Mouse (Mus musculus) neural tube, embryonic 15.5 days (tissue): ENCODE measurements at regions not wholly inside any gene's neighbourhood (a gene's known extent, or its start where the extent isn't known, plus 50 kb on each side); places are given as distances from the start of the nearest gene placed in this dataset.

Source experiments
- ATAC-seq: fragments of 200-750 bp; cut with Nextera tagmentation; 2 replicates; pipeline ENCODE4 v1.8.0; 2017; ENCODE audit warnings: mild to moderate bottlenecking, moderate TSS enrichment, moderate library complexity; ENCODE audit not compliant: low FRiP score
- H3K27ac ChIP-seq: fragments of 300-500 bp; sonication (generic); replicated peaks from 2 replicates; pipeline ENCODE4 v1.5.1; 2015; ENCODE audit warnings: mild to moderate bottlenecking, inconsistent platforms
- H3K27me3 ChIP-seq: fragments of 300-500 bp; sonication (generic); replicated peaks from 2 replicates; pipeline ENCODE4 v1.6.1; 2015; ENCODE audit warnings: inconsistent platforms
- H3K36me3 ChIP-seq: fragments of 300-500 bp; sonication (generic); 2 replicates; pipeline ENCODE4 v1.6.1; 2015; ENCODE audit warnings: inconsistent platforms
- H3K4me1 ChIP-seq: fragments of 300-500 bp; sonication (generic); 2 replicates; pipeline ENCODE4 v1.6.1; 2015; ENCODE audit warnings: inconsistent platforms
- H3K4me2 ChIP-seq: fragments of 300-500 bp; sonication (generic); 2 replicates; pipeline ENCODE4 v1.6.1; 2015; ENCODE audit warnings: inconsistent platforms, mild to moderate bottlenecking, moderate library complexity
- H3K4me3 ChIP-seq: fragments of 300-500 bp; sonication (generic); replicated peaks from 2 replicates; pipeline ENCODE4 v1.5.1; 2015; ENCODE audit warnings: mild to moderate bottlenecking, inconsistent platforms
- H3K9ac ChIP-seq: fragments of 300-500 bp; sonication (generic); replicated peaks from 2 replicates; pipeline ENCODE4 v1.6.1; 2015; ENCODE audit warnings: mild to moderate bottlenecking, inconsistent platforms
- H3K9me3 ChIP-seq: fragments of 300-500 bp; sonication (generic); replicated peaks from 2 replicates; pipeline ENCODE4 v1.6.1; 2016; ENCODE audit warnings: inconsistent platforms
- WGBS: fragments of 180-500 bp; shearing (Covaris S2); methylation state at CpG from one replicate; pipeline ENCODE4 v1.1.7; 2015; ENCODE audit warnings: mixed read lengths; 5-methylcytosine and 5-hydroxymethylcytosine counted together

GRCm38 (mm10) chr13:110752746-110753145, 357.9 kb downstream of the Plk2 start:
- no peak for ATAC-seq
- H3K4me3 ChIP-seq, result no peak overlapping the region

GRCm38 (mm10) chr13:110754548-110754947, 359.7 kb downstream of the Plk2 start:
- ATAC-seq, result no peak
- Histone ChIP-seq H3K4me1 (no peaks in the 10 kb centered on the region), H3K27me3 (no peaks in the 10 kb centered on the region), H3K4me2 (no peak overlapping the region), H3K4me3 (no peak overlapping the region), H3K27ac (no peak overlapping the region), H3K36me3 (no peaks in the 10 kb centered on the region), H3K9me3 (no peaks in the 10 kb centered on the region), H3K9ac (no peak overlapping the region)
- WGBS, result 75% methylated on average over 9 of the region's 9 CpGs

More at GRCm38 (mm10) chr13:110752746-110753145, 357.9 kb downstream of the Plk2 start:
- H3K27ac ChIP-seq, result no peak overlapping the region
- no peaks in the 10 kb centered on the region for H3K4me1 ChIP-seq
- H3K9me3 ChIP-seq, result no peaks in the 10 kb centered on the region
- H3K27me3 ChIP-seq, result no peaks in the 10 kb centered on the region
- no peaks in the 10 kb centered on the region for H3K36me3 ChIP-seq
- 86% methylated on average over 4 of the region's 4 CpGs for WGBS
- H3K9ac ChIP-seq, result no peak overlapping the region
- H3K4me2 ChIP-seq, result no peak overlapping the region

GRCm38 (mm10) chr13:110756877-110757276, 362.0 kb downstream of the Plk2 start:
- no peaks in the 10 kb centered on the region for H3K27me3 ChIP-seq
- no peak overlapping the region for H3K4me3 ChIP-seq
- ATAC-seq, result no peak
- H3K9ac ChIP-seq, result no peak overlapping the region
- no peaks in the 10 kb centered on the region for H3K36me3 ChIP-seq
- H3K4me1 ChIP-seq, result no peaks in the 10 kb centered on the region
- H3K27ac ChIP-seq, result no peak overlapping the region
- no peaks in the 10 kb centered on the region for H3K9me3 ChIP-seq
- 90% methylated on average over 2 of the region's 2 CpGs for WGBS
- H3K4me2 ChIP-seq, result no peak overlapping the region

GRCm38 (mm10) chr13:110769210-110769609, 374.4 kb downstream of the Plk2 start:
- H3K9me3 ChIP-seq, result no peaks in the 10 kb centered on the region
- no peaks in the 10 kb centered on the region for H3K36me3 ChIP-seq
- no peak overlapping the region for H3K27ac ChIP-seq
- no peak overlapping the region for H3K9ac ChIP-seq
- H3K4me1 ChIP-seq, result no peaks in the 10 kb centered on the region
- H3K4me3 ChIP-seq, result no peak overlapping the region
- no peaks in the 10 kb centered on the region for H3K27me3 ChIP-seq
- no peak for ATAC-seq
- no peak overlapping the region for H3K4me2 ChIP-seq

GRCm38 (mm10) chr13:110775251-110775650, 380.4 kb downstream of the Plk2 start:
- Histone ChIP-seq H3K9me3 (no peaks in the 10 kb centered on the region), H3K4me1 (no peaks in the 10 kb centered on the region), H3K4me2 (no peak overlapping the region), H3K9ac (no peak overlapping the region), H3K36me3 (no peaks in the 10 kb centered on the region), H3K27ac (no peak overlapping the region), H3K27me3 (no peaks in the 10 kb centered on the region), H3K4me3 (no peak overlapping the region)
- ATAC-seq, result no peak

- whole genome bisulfite sequencing, result 77% methylated on average over 12 of the region's 12 CpGs
- H3K27ac ChIP-seq, result no peak overlapping the region
- no peaks in the 10 kb centered on the region for H3K27me3 ChIP-seq
- no peak overlapping the region for H3K4me2 ChIP-seq
- no peak for ATAC-seq
- no peak overlapping the region for H3K9ac ChIP-seq
- H3K9me3 ChIP-seq, result no peaks in the 10 kb centered on the region
- no peak overlapping the region for H3K4me3 ChIP-seq
- no peaks in the 10 kb centered on the region for H3K36me3 ChIP-seq
- no peaks in the 10 kb centered on the region for H3K4me1 ChIP-seq
These were observed 389.4 kb downstream of the Plk2 start for GRCm38 (mm10) chr13:110784162-110784785.

GRCm38 (mm10) chr13:110784822-110785221, 390.0 kb downstream of the Plk2 start:
- Histone ChIP-seq H3K9me3 (no peaks in the 10 kb centered on the region), H3K27me3 (no peaks in the 10 kb centered on the region), H3K4me2 (no peak overlapping the region), H3K4me3 (no peak overlapping the region), H3K36me3 (no peaks in the 10 kb centered on the region), H3K4me1 (no peaks in the 10 kb centered on the region), H3K9ac (no peak overlapping the region), H3K27ac (no peak overlapping the region)
- WGBS, result 50% methylated on average over 5 of the region's 5 CpGs
- no peak for ATAC-seq

- Histone ChIP-seq H3K36me3 (no peaks in the 10 kb centered on the region), H3K4me3 (no peak overlapping the region), H3K27ac (no peak overlapping the region), H3K27me3 (no peaks in the 10 kb centered on the region), H3K9ac (no peak overlapping the region), H3K4me2 (no peak overlapping the region), H3K4me1 (no peaks in the 10 kb centered on the region), H3K9me3 (no peaks in the 10 kb centered on the region)
- 60% methylated on average over 7 of the region's 7 CpGs for WGBS
- no peak for ATAC-seq
These were observed 403.5 kb downstream of the Plk2 start for GRCm38 (mm10) chr13:110798313-110798712.

- ATAC-seq, result no peak
- Histone ChIP-seq H3K27ac (no peak overlapping the region), H3K9ac (no peak overlapping the region), H3K9me3 (no peaks in the 10 kb centered on the region), H3K4me1 (no peaks in the 10 kb centered on the region), H3K36me3 (no peaks in the 10 kb centered on the region), H3K27me3 (no peaks in the 10 kb centered on the region), H3K4me2 (no peak overlapping the region), H3K4me3 (no peak overlapping the region)
- 77% methylated on average over 6 of the region's 6 CpGs for WGBS
These were observed 408.0 kb downstream of the Plk2 start for GRCm38 (mm10) chr13:110802841-110803240.

- no peak overlapping the region for H3K4me3 ChIP-seq
- no peaks in the 10 kb centered on the region for H3K4me1 ChIP-seq
- 76% methylated on average over 6 of the region's 6 CpGs for WGBS
- no peak for ATAC-seq
- no peak overlapping the region for H3K4me2 ChIP-seq
- no peaks in the 10 kb centered on the region for H3K9me3 ChIP-seq
- no peak overlapping the region for H3K27ac ChIP-seq
- H3K9ac ChIP-seq, result no peak overlapping the region
- H3K36me3 ChIP-seq, result no peaks in the 10 kb centered on the region
- H3K27me3 ChIP-seq, result no peaks in the 10 kb centered on the region
These were observed 417.6 kb downstream of the Plk2 start for GRCm38 (mm10) chr13:110812401-110812800.

- no peak overlapping the region for H3K4me3 ChIP-seq
- ATAC-seq, result no peak
- H3K9me3 ChIP-seq, result no peaks in the 10 kb centered on the region
- H3K4me1 ChIP-seq, result no peaks in the 10 kb centered on the region
- whole genome bisulfite sequencing, result 50% methylated on average over 1 of the region's 1 CpGs
- no peaks in the 10 kb centered on the region for H3K36me3 ChIP-seq
- no peak overlapping the region for H3K9ac ChIP-seq
- H3K27ac ChIP-seq, result no peak overlapping the region
- H3K4me2 ChIP-seq, result no peak overlapping the region
- H3K27me3 ChIP-seq, result no peaks in the 10 kb centered on the region
These were observed 419.2 kb downstream of the Plk2 start for GRCm38 (mm10) chr13:110814066-110814465.

GRCm38 (mm10) chr13:110819301-110819862, 424.5 kb downstream of the Plk2 start:
- no peaks in the 10 kb centered on the region for H3K27me3 ChIP-seq
- ATAC-seq, result no peak
- H3K27ac ChIP-seq, result no peak overlapping the region
- no peaks in the 10 kb centered on the region for H3K4me1 ChIP-seq
- H3K9me3 ChIP-seq, result no peaks in the 10 kb centered on the region
- no peaks in the 10 kb centered on the region for H3K36me3 ChIP-seq
- no peak overlapping the region for H3K9ac ChIP-seq
- WGBS, result 25% methylated on average over 2 of the region's 2 CpGs
- H3K4me2 ChIP-seq, result no peak overlapping the region
- H3K4me3 ChIP-seq, result no peak overlapping the region
